ENCODE assay signal across 22 mouse cellular contexts in the genomic region with DNA sequence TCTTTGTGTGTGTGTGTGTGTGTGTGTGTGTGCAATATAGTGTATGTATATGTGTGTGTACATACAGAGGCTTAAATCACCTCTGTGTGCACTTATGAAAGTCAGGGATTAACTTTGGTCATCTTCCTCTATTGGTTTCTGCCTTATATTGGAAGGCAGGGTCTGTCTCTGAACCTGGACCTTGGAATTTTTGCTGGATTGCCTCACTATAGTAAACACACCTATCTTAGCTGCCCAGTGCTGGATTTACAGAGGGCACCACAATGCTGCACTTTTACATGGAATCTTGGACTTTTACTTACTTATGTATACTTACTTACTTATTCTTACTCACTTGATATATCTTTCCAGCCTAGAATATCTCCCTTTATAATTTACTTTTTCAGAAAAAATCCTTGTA. TPM values are rescaled to one million over a fixed set of nuclear protein-coding genes. Genes with fewer than 3 reads are reported as not detected.
A peak's percentile ranks its signal among the peaks of the same experiment; 100 is the strongest.
DNase-seq lines count a peak whose midpoint lies in the region; ATAC-seq and TF ChIP-seq lines count a peak whose summit lies in the region.
"Had no signal": no experiment of that assay in that cellular context is flagged by ENCODE, and none has a peak within 500 bp of the region (broad histone marks: within the 10 kb centered on the region; RNA-seq: fewer than 3 reads in every experiment).

No protein-coding gene starts in this region.

- DNase-seq in cerebellum, adult 2 months = no peak
- no peak for DNase-seq in cerebellum, adult 18-20 months
- no peak for DNase-seq in liver, embryonic 11.5 days (ENCODE audit: low spot score)
- DNase-seq in midbrain, postnatal 0 days (ENCODE audit: low spot score) = no peak
- DNase-seq: adrenal gland, adult 8-10 months; adrenal gland, postnatal 25 days; cerebellum, adult 11-12 months; cerebellum, adult 9-11 months; gastrocnemius, adult 2 months; gastrocnemius, postnatal 14 days; heart, adult 11 months had no signal

- no peaks in the 10 kb centered on the region for H3K36me3 ChIP-seq in forebrain, embryonic 13.5 days (ENCODE audit: poor library complexity, severe bottlenecking)
- no peaks in the 10 kb centered on the region for H3K36me3 ChIP-seq in forebrain, embryonic 16.5 days (ENCODE audit: control insufficient read depth, insufficient read depth)
- H3K36me3 ChIP-seq in liver, embryonic 15.5 days (replicated peaks) = no peaks in the 10 kb centered on the region
- H3K36me3 ChIP-seq in liver, embryonic 11.5 days (ENCODE audit: control insufficient read depth, insufficient read depth, low read length) = no peaks in the 10 kb centered on the region
- no peaks in the 10 kb centered on the region for H3K36me3 ChIP-seq in midbrain, embryonic 13.5 days
- no peaks in the 10 kb centered on the region for H3K36me3 ChIP-seq in midbrain, postnatal 0 days (ENCODE audit: insufficient read depth, low read length)
- H3K36me3 ChIP-seq: embryonic facial prominence, embryonic 12.5 days; embryonic facial prominence, embryonic 15.5 days; forebrain, embryonic 15.5 days; hindbrain, embryonic 12.5 days; hindbrain, embryonic 15.5 days had no signal

- peaks cover 17% of the 10 kb centered on the region for H3K4me1 ChIP-seq in cerebellum, adult 2 months (ENCODE audit: control insufficient read depth, insufficient read depth, low read length)
- peaks cover 5% of the 10 kb centered on the region for H3K4me1 ChIP-seq in forebrain, embryonic 13.5 days
- H3K4me1 ChIP-seq in forebrain, embryonic 16.5 days (replicated peaks; ENCODE audit: control insufficient read depth, insufficient read depth, low read length) = peaks cover 3% of the 10 kb centered on the region
- H3K4me1 ChIP-seq in liver, embryonic 15.5 days (replicated peaks) = no peaks in the 10 kb centered on the region
- H3K4me1 ChIP-seq in liver, embryonic 11.5 days (replicated peaks; ENCODE audit: control insufficient read depth, insufficient read depth, low read length) = no peaks in the 10 kb centered on the region
- H3K4me1 ChIP-seq in midbrain, embryonic 13.5 days (replicated peaks) = peaks cover 21% of the 10 kb centered on the region
- no peaks in the 10 kb centered on the region for H3K4me1 ChIP-seq in midbrain, postnatal 0 days (ENCODE audit: insufficient read depth, low read length)
- H3K4me1 ChIP-seq: embryonic facial prominence, embryonic 12.5 days had no signal

- no peak for TF ChIP-seq CTCF in cerebellum, adult 2 months (IDR thresholded peaks at IDR 0.05; ENCODE audit: borderline replicate concordance, insufficient read depth, low read depth, low read length)
- no peak for TF ChIP-seq CTCF in midbrain, postnatal 0 days (IDR thresholded peaks at IDR 0.05)

- no peak overlapping the region for H3K9ac ChIP-seq in forebrain, embryonic 13.5 days
- H3K9ac ChIP-seq in forebrain, embryonic 16.5 days (replicated peaks; ENCODE audit: low read depth, low read length) = no peak overlapping the region
- no peak overlapping the region for H3K9ac ChIP-seq in liver, embryonic 15.5 days
- H3K9ac ChIP-seq in liver, embryonic 11.5 days (ENCODE audit: low read depth, low read length) = no peak overlapping the region
- no peak overlapping the region for H3K9ac ChIP-seq in midbrain, embryonic 13.5 days (replicated peaks)
- H3K9ac ChIP-seq in midbrain, postnatal 0 days (replicated peaks; ENCODE audit: low read length, poor library complexity, severe bottlenecking) = no peak overlapping the region
- H3K9ac ChIP-seq: embryonic facial prominence, embryonic 12.5 days; embryonic facial prominence, embryonic 15.5 days; forebrain, embryonic 15.5 days; hindbrain, embryonic 12.5 days; hindbrain, embryonic 15.5 days had no signal

- H3K4me3 ChIP-seq in cerebellum, adult 2 months (replicated peaks; ENCODE audit: insufficient read depth, low read depth, low read length) = no peak overlapping the region
- H3K4me3 ChIP-seq in forebrain, embryonic 13.5 days = no peak overlapping the region
- H3K4me3 ChIP-seq in forebrain, embryonic 16.5 days (replicated peaks; ENCODE audit: low read length) = no peak overlapping the region
- no peak overlapping the region for H3K4me3 ChIP-seq in liver, embryonic 15.5 days (replicated peaks)
- H3K4me3 ChIP-seq in liver, embryonic 11.5 days (ENCODE audit: low read depth, low read length) = no peak overlapping the region
- H3K4me3 ChIP-seq in midbrain, embryonic 13.5 days (replicated peaks) = no peak overlapping the region
- H3K4me3 ChIP-seq in midbrain, postnatal 0 days (ENCODE audit: low read depth, low read length) = no peak overlapping the region
- H3K4me3 ChIP-seq: embryonic facial prominence, embryonic 12.5 days; embryonic facial prominence, embryonic 15.5 days; forebrain, embryonic 15.5 days; gastrocnemius, adult 2 months; hindbrain, embryonic 12.5 days; hindbrain, embryonic 15.5 days had no signal

- TF ChIP-seq POLR2A in cerebellum, adult 2 months (IDR thresholded peaks at IDR 0.05; ENCODE audit: borderline replicate concordance, insufficient read depth, low read length) = no peak

- ATAC-seq in forebrain, embryonic 13.5 days = no peak
- ATAC-seq in forebrain, embryonic 16.5 days = no peak
- ATAC-seq in liver, embryonic 15.5 days (ENCODE audit: insufficient read depth) = 0 out of 2 replicates have a peak, but pooled peaks have one; percentile 28
- no peak for ATAC-seq in liver, embryonic 11.5 days (replicated peaks; ENCODE audit: low FRiP score)
- no peak for ATAC-seq in midbrain, embryonic 13.5 days
- ATAC-seq in midbrain, postnatal 0 days (ENCODE audit: low FRiP score) = no peak
- ATAC-seq: activated CD4-positive, CD25-positive, alpha-beta regulatory T cell, adult 4 months; forebrain, embryonic 15.5 days had no signal

- H3K27me3 ChIP-seq in cerebellum, adult 2 months (ENCODE audit: control insufficient read depth, insufficient read depth, low read length) = no peaks in the 10 kb centered on the region
- no peaks in the 10 kb centered on the region for H3K27me3 ChIP-seq in forebrain, embryonic 13.5 days
- H3K27me3 ChIP-seq in forebrain, embryonic 16.5 days (replicated peaks; ENCODE audit: control insufficient read depth, insufficient read depth, low read length) = no peaks in the 10 kb centered on the region
- H3K27me3 ChIP-seq in liver, embryonic 15.5 days = no peaks in the 10 kb centered on the region
- H3K27me3 ChIP-seq in liver, embryonic 11.5 days (replicated peaks; ENCODE audit: control insufficient read depth, insufficient read depth, low read length) = no peaks in the 10 kb centered on the region
- H3K27me3 ChIP-seq in midbrain, embryonic 13.5 days = no peaks in the 10 kb centered on the region
- H3K27me3 ChIP-seq in midbrain, postnatal 0 days (ENCODE audit: insufficient read depth, low read length) = no peaks in the 10 kb centered on the region
- H3K27me3 ChIP-seq: embryonic facial prominence, embryonic 12.5 days; embryonic facial prominence, embryonic 15.5 days; forebrain, embryonic 15.5 days; hindbrain, embryonic 12.5 days; hindbrain, embryonic 15.5 days had no signal

- H3K9me3 ChIP-seq in forebrain, embryonic 13.5 days (replicated peaks) = no peaks in the 10 kb centered on the region
- no peaks in the 10 kb centered on the region for H3K9me3 ChIP-seq in forebrain, embryonic 16.5 days (ENCODE audit: control insufficient read depth, low read length)
- no peaks in the 10 kb centered on the region for H3K9me3 ChIP-seq in liver, embryonic 15.5 days (replicated peaks)
- no peaks in the 10 kb centered on the region for H3K9me3 ChIP-seq in liver, embryonic 11.5 days (ENCODE audit: control insufficient read depth, low read length)
- no peaks in the 10 kb centered on the region for H3K9me3 ChIP-seq in midbrain, embryonic 13.5 days
- H3K9me3 ChIP-seq in midbrain, postnatal 0 days (ENCODE audit: low read length) = no peaks in the 10 kb centered on the region
- H3K9me3 ChIP-seq: embryonic facial prominence, embryonic 12.5 days; embryonic facial prominence, embryonic 15.5 days; forebrain, embryonic 15.5 days; hindbrain, embryonic 12.5 days; hindbrain, embryonic 15.5 days had no signal

- no peak overlapping the region for H3K4me2 ChIP-seq in forebrain, embryonic 13.5 days
- no peak overlapping the region for H3K4me2 ChIP-seq in forebrain, embryonic 16.5 days (ENCODE audit: low read length)
- no peak overlapping the region for H3K4me2 ChIP-seq in liver, embryonic 15.5 days
- no peak overlapping the region for H3K4me2 ChIP-seq in liver, embryonic 11.5 days
- no peak overlapping the region for H3K4me2 ChIP-seq in midbrain, embryonic 13.5 days (replicated peaks)
- H3K4me2 ChIP-seq in midbrain, postnatal 0 days (ENCODE audit: low read depth, low read length, poor library complexity, severe bottlenecking) = no peak overlapping the region
- H3K4me2 ChIP-seq: embryonic facial prominence, embryonic 12.5 days; embryonic facial prominence, embryonic 15.5 days; forebrain, embryonic 15.5 days; heart, embryonic 11.5 days; hindbrain, embryonic 12.5 days; hindbrain, embryonic 15.5 days had no signal

- H3K27ac ChIP-seq in cerebellum, adult 2 months (ENCODE audit: insufficient read depth, low read length) = peak overlapping the region; percentile 38; the same call in 1 of the 2 replicates
- H3K27ac ChIP-seq in forebrain, embryonic 13.5 days = peak overlapping the region; percentile 19; the same call in 1 of the 2 replicates
- no peak overlapping the region for H3K27ac ChIP-seq in forebrain, embryonic 16.5 days (ENCODE audit: low read length)
- no peak overlapping the region for H3K27ac ChIP-seq in liver, embryonic 15.5 days (replicated peaks)
- no peak overlapping the region for H3K27ac ChIP-seq in liver, embryonic 11.5 days (ENCODE audit: low read depth, low read length)
- H3K27ac ChIP-seq in midbrain, embryonic 13.5 days = 0 out of 2 replicates have a peak overlapping the region, but pooled peaks have one; percentile 5
- no peak overlapping the region for H3K27ac ChIP-seq in midbrain, postnatal 0 days (ENCODE audit: low read depth, low read length)
- H3K27ac ChIP-seq: embryonic facial prominence, embryonic 12.5 days; embryonic facial prominence, embryonic 15.5 days; forebrain, embryonic 15.5 days; gastrocnemius, adult 2 months; hindbrain, embryonic 12.5 days; hindbrain, embryonic 15.5 days had no signal

RNA-seq across cellular contexts. Expression of gene Scn2a, which starts 43.3 kb away (rescaled TPM):
- polyA plus RNA-seq in cerebellum, adult 2 months (2012; rRNA removed) = 91.0 and 99.4 TPM in 2 replicates
- 14.7 and 15.0 TPM in 2 replicates for polyA plus RNA-seq in forebrain, embryonic 13.5 days (2015; fragmentation: Nextera tagmentation; extraction: Ambion mirVana)
- 35.2 and 42.8 TPM in 2 replicates for polyA plus RNA-seq in forebrain, embryonic 16.5 days (2015; fragmentation: Nextera tagmentation; extraction: Ambion mirVana)
- polyA plus RNA-seq in liver, embryonic 15.5 days (2015; fragmentation: Nextera tagmentation; extraction: Ambion mirVana) = 0.10 and 0.12 TPM in 2 replicates
- polyA plus RNA-seq in liver, embryonic 11.5 days (2014; fragmentation: Nextera tagmentation; extraction: Ambion mirVana) = 1.6 and 1.7 TPM in 2 replicates
- polyA plus RNA-seq in midbrain, embryonic 13.5 days (2015; fragmentation: Nextera tagmentation; extraction: Ambion mirVana) = 28.5 and 32.1 TPM in 2 replicates
- 105 and 143 TPM in 2 replicates for total RNA-seq in midbrain, postnatal 0 days (2014; rRNA removed)
- 58.8 and 65.6 TPM in 2 replicates for polyA plus RNA-seq in midbrain, postnatal 0 days (2015; fragmentation: Nextera tagmentation; extraction: Ambion mirVana)

Comparison
In these comparisons a context has a peak if more than half of its experiments do, and no peak if none do; other contexts are left out.
1. H3K27ac ChIP-seq: peak in cerebellum, adult 2 months (single experiment), forebrain, embryonic 13.5 days (single experiment) and midbrain, embryonic 13.5 days (single experiment); none in forebrain, embryonic 16.5 days (single experiment), liver, embryonic 15.5 days (single experiment), liver, embryonic 11.5 days (single experiment) and midbrain, postnatal 0 days (single experiment).